13 mouse cellular contexts compared by ENCODE assay signal in the genomic region with DNA sequence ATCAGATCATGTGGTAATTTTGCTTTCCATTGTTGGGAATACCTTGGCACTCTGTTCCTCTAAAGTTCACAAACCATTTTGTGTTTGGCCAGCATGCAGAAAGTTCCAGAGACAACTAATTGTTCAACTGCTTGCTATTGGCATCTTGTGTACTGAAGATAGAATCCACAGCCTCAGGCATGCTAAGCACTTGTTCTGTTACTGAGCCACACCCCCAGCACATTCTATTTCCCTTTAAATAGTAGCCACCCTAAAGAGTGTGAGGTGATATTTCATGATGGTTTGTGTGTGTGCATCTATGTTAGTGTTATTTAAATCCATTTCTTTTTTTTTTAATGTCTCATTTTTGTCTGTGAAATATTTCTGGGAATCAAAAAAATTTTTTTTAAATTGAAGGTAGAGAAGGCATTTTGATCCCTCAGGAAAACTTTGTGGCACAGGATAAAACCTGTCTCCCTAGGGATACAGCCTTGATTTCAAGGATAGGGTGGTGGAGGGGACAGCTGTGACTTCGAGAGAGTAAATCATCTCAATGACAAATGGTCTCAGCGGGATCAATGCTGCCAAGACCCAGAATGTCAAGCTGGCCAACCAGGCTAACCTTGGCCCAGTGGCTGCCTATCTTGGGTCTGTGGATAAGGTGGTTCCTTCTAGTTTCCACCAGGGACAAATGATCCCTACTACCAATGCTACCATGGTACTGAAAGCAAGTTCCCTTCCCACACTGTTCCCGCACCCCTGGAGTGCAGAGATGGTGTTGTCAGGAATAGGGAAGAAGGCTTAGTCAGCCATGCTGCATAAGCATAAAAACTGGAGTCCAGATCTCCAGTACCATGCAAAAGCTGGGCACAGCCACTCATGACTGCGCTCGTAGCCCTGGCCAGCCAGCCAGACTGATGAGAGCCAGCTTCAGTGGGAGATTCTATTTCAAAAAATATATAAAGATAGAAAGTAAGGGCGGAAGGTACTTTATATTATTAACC. TPM values are rescaled to one million over a fixed set of nuclear protein-coding genes. Genes with fewer than 3 reads are reported as not detected.
DNase-seq lines count a peak whose midpoint lies in the region; ATAC-seq and TF ChIP-seq lines count a peak whose summit lies in the region.
"Had no signal": no experiment of that assay in that cellular context is flagged by ENCODE, and none has a peak within 500 bp of the region (broad histone marks: within the 10 kb centered on the region; RNA-seq: fewer than 3 reads in every experiment).

No protein-coding gene starts in this region.

- TF ChIP-seq POLR2A in cerebellum, adult 2 months (IDR thresholded peaks at IDR 0.05; ENCODE audit: borderline replicate concordance, insufficient read depth, low read length) = no peak

- H3K9ac ChIP-seq in kidney, embryonic 14.5 days (ENCODE audit: low read depth, low read length) = no peak overlapping the region
- H3K9ac ChIP-seq in liver, embryonic 16.5 days (ENCODE audit: low read depth, low read length) = no peak overlapping the region
- no peak overlapping the region for H3K9ac ChIP-seq in midbrain, embryonic 16.5 days (ENCODE audit: low read depth, low read length)
- H3K9ac ChIP-seq: hindbrain, embryonic 13.5 days; limb, embryonic 12.5 days; neural tube, embryonic 12.5 days had no signal

- H3K27me3 ChIP-seq in kidney, embryonic 14.5 days (ENCODE audit: control insufficient read depth, insufficient read depth, low read length) = no peaks in the 10 kb centered on the region
- no peaks in the 10 kb centered on the region for H3K27me3 ChIP-seq in liver, embryonic 16.5 days (ENCODE audit: control insufficient read depth, insufficient read depth, low read depth, low read length)
- H3K27me3 ChIP-seq in midbrain, embryonic 16.5 days (ENCODE audit: control insufficient read depth, insufficient read depth, low read depth, low read length) = no peaks in the 10 kb centered on the region
- no peaks in the 10 kb centered on the region for H3K27me3 ChIP-seq in cerebellum, adult 2 months (ENCODE audit: control insufficient read depth, insufficient read depth, low read length)
- H3K27me3 ChIP-seq: hindbrain, embryonic 13.5 days; neural tube, embryonic 12.5 days had no signal

- no peak for TF ChIP-seq CTCF in cerebellum, adult 2 months (IDR thresholded peaks at IDR 0.05; ENCODE audit: borderline replicate concordance, insufficient read depth, low read depth, low read length)

- DNase-seq in adrenal gland, adult (ENCODE audit: inconsistent age in 2 of 2, low spot score in 1 of 2) = peak; percentile 84 to 93
- DNase-seq in adrenal gland, postnatal 4 days (ENCODE audit: low spot score in 2 of 2) = no peak
- DNase-seq in kidney, adult 9 months = no peak
- DNase-seq in adrenal gland, postnatal 25 days = peak; percentile 53
- no peak for DNase-seq in cerebellum, adult 2 months
- DNase-seq: cerebellum, adult 9-10 months; thymus, adult 18-20 months had no signal

- no peak for ATAC-seq in kidney, embryonic 14.5 days (ENCODE audit: low FRiP score, low TSS enrichment)
- 0 out of 2 replicates have a peak, but pooled peaks have one; percentile 37 for ATAC-seq in liver, embryonic 16.5 days (ENCODE audit: low read depth)
- no peak for ATAC-seq in midbrain, embryonic 16.5 days

- H3K4me1 ChIP-seq in kidney, embryonic 14.5 days (ENCODE audit: control insufficient read depth, insufficient read depth, low read length) = peaks cover 14% of the 10 kb centered on the region; the same call in 1 of the 2 replicates
- H3K4me1 ChIP-seq in liver, embryonic 16.5 days (ENCODE audit: control insufficient read depth, low read depth, low read length) = no peaks in the 10 kb centered on the region; the same call in 1 of the 2 replicates
- H3K4me1 ChIP-seq in midbrain, embryonic 16.5 days (ENCODE audit: control insufficient read depth, insufficient read depth, low read length) = no peaks in the 10 kb centered on the region
- no peaks in the 10 kb centered on the region for H3K4me1 ChIP-seq in cerebellum, adult 2 months (ENCODE audit: control insufficient read depth, insufficient read depth, low read length)

- peak overlapping the region; percentile 62; the same call in 1 of the 2 replicates for H3K27ac ChIP-seq in kidney, embryonic 14.5 days (ENCODE audit: low read depth, low read length)
- no peak overlapping the region for H3K27ac ChIP-seq in liver, embryonic 16.5 days (ENCODE audit: low read length)
- no peak overlapping the region for H3K27ac ChIP-seq in midbrain, embryonic 16.5 days (ENCODE audit: low read length)
- no peak overlapping the region for H3K27ac ChIP-seq in cerebellum, adult 2 months (ENCODE audit: insufficient read depth, low read length)
- H3K27ac ChIP-seq: limb, embryonic 12.5 days; neural tube, embryonic 12.5 days had no signal

- no peak overlapping the region for H3K4me3 ChIP-seq in kidney, embryonic 14.5 days (ENCODE audit: low read length)
- H3K4me3 ChIP-seq in liver, embryonic 16.5 days (ENCODE audit: low read depth, low read length) = no peak overlapping the region
- no peak overlapping the region for H3K4me3 ChIP-seq in midbrain, embryonic 16.5 days (ENCODE audit: low read depth, low read length)
- H3K4me3 ChIP-seq in cerebellum, adult 2 months (replicated peaks; ENCODE audit: insufficient read depth, low read depth, low read length) = no peak overlapping the region
- H3K4me3 ChIP-seq: hindbrain, embryonic 13.5 days; limb, embryonic 12.5 days; neural tube, embryonic 12.5 days had no signal

- peaks cover 3% of the 10 kb centered on the region; the same call in 1 of the 2 replicates for H3K9me3 ChIP-seq in kidney, embryonic 14.5 days (ENCODE audit: control insufficient read depth, low read length)
- no peaks in the 10 kb centered on the region for H3K9me3 ChIP-seq in liver, embryonic 16.5 days (replicated peaks; ENCODE audit: control insufficient read depth, low read length)
- no peaks in the 10 kb centered on the region for H3K9me3 ChIP-seq in midbrain, embryonic 16.5 days (replicated peaks; ENCODE audit: control insufficient read depth, low read length, poor library complexity, severe bottlenecking)
- H3K9me3 ChIP-seq: neural tube, embryonic 12.5 days had no signal

- H3K4me2 ChIP-seq in kidney, embryonic 14.5 days (replicated peaks; ENCODE audit: low read depth, low read length) = no peak overlapping the region
- peak overlapping the region; percentile 25; the same call in 1 of the 2 replicates for H3K4me2 ChIP-seq in liver, embryonic 16.5 days (ENCODE audit: low read depth, low read length)
- H3K4me2 ChIP-seq in midbrain, embryonic 16.5 days (ENCODE audit: low read length) = no peak overlapping the region
- H3K4me2 ChIP-seq: hindbrain, embryonic 13.5 days; limb, embryonic 12.5 days; neural tube, embryonic 12.5 days had no signal

- H3K36me3 ChIP-seq in kidney, embryonic 14.5 days (ENCODE audit: control insufficient read depth, insufficient read depth, low read length) = peaks cover 32% of the 10 kb centered on the region
- H3K36me3 ChIP-seq in liver, embryonic 16.5 days (ENCODE audit: control insufficient read depth, insufficient read depth) = no peaks in the 10 kb centered on the region
- H3K36me3 ChIP-seq in midbrain, embryonic 16.5 days (ENCODE audit: control insufficient read depth, insufficient read depth, low read length) = no peaks in the 10 kb centered on the region
- H3K36me3 ChIP-seq: neural tube, embryonic 12.5 days had no signal

- 72% methylated on average over 6 of the region's 6 CpGs for WGBS in kidney, embryonic 14.5 days
- 31% methylated on average over 6 of the region's 6 CpGs for WGBS in liver, embryonic 16.5 days (ENCODE audit: insufficient replicate concordance)
- WGBS in midbrain, embryonic 16.5 days = 79% methylated on average over 6 of the region's 6 CpGs
- WGBS in cerebellum, adult 2 months = 51% methylated on average over 6 of the region's 6 CpGs

RNA-seq across cellular contexts. Expression of gene Itga9, which starts 25.6 kb away (rescaled TPM):
- 100 to 1,000 TPM in 1 of 2 experiments, 10 to 100 TPM in 1; 97.8 to 111 TPM for total RNA-seq in adrenal gland, postnatal 4 days (2021)
- 16.6 and 31.9 TPM in 2 replicates for polyA plus RNA-seq in kidney, embryonic 14.5 days (2014; fragmentation: Nextera tagmentation; extraction: Ambion mirVana)
- 70.2 and 81.0 TPM in 2 replicates for total RNA-seq in adrenal gland, postnatal 25 days (2021)
- polyA plus RNA-seq in liver, embryonic 16.5 days (2015; fragmentation: Nextera tagmentation; extraction: Ambion mirVana) = 1.1 and 1.4 TPM in 2 replicates
- 0.97 and 1.0 TPM in 2 replicates for polyA plus RNA-seq in midbrain, embryonic 16.5 days (2015; fragmentation: Nextera tagmentation; extraction: Ambion mirVana)
- 1.6 and 2.2 TPM in 2 replicates for polyA plus RNA-seq in cerebellum, adult 2 months (2012; rRNA removed)

Comparison
In these comparisons a context has a peak if more than half of its experiments do, and no peak if none do; other contexts are left out.
1. DNase-seq: peak in adrenal gland, adult (2 of 2) and adrenal gland, postnatal 25 days (single experiment); none in adrenal gland, postnatal 4 days (0 of 2), kidney, adult 9 months (single experiment) and cerebellum, adult 2 months (0 of 2).